Mouse (Mus musculus) lung, postnatal 0 days (tissue): Measurements from ENCODE around the gene Rpl41. TPM values are rescaled to one million over a fixed set of nuclear protein-coding genes. Genes with fewer than 3 reads are reported as not detected.
A peak's percentile ranks its signal among the peaks of the same experiment; 100 is the strongest.
"Not testable (repeated sequence)": the region's sequence is repeated elsewhere in the genome, so short reads cannot be mapped to it uniquely, and the experiment has no call there.

ENCODE experiments used
- ATAC-seq: fragments of 200-750 bp; cut with Nextera tagmentation; 2 replicates; pipeline ENCODE4 v1.8.0; 2017; ENCODE audit warnings: moderate library complexity
- DNase-seq: peaks from one replicate; pipeline ENCODE4 v3.0.0-alpha.2; 2016; ENCODE audit warnings: low spot score
- H3K27ac ChIP-seq: fragments of 300-500 bp; sonication (generic); 2 replicates; pipeline ENCODE4 v1.5.1; 2014; ENCODE audit warnings: antibody characterized with exemption, mild to moderate bottlenecking, low read length, mixed read lengths
- H3K27me3 ChIP-seq: fragments of 300-500 bp; sonication (generic); replicated peaks from 2 replicates; pipeline ENCODE4 v1.6.1; 2014; ENCODE audit warnings: low read length, mixed read lengths; ENCODE audit not compliant: insufficient read depth
- H3K36me3 ChIP-seq: fragments of 300-500 bp; sonication (generic); 2 replicates; pipeline ENCODE4 v1.6.1; 2014; ENCODE audit warnings: low read length, mixed read lengths; ENCODE audit not compliant: insufficient read depth
- H3K4me1 ChIP-seq: fragments of 300-500 bp; sonication (generic); 2 replicates; pipeline ENCODE4 v1.6.1; 2014; ENCODE audit warnings: antibody characterized with exemption, low read depth, low read length, mixed read lengths; ENCODE audit not compliant: insufficient read depth
- H3K4me2 ChIP-seq: fragments of 300-500 bp; sonication (generic); replicated peaks from 2 replicates; pipeline ENCODE4 v1.6.1; 2014; ENCODE audit warnings: low read depth, mild to moderate bottlenecking, low read length, moderate library complexity, mixed read lengths
- H3K4me3 ChIP-seq: fragments of 300-500 bp; sonication (generic); 2 replicates; pipeline ENCODE4 v1.5.1; 2014; ENCODE audit warnings: low read depth, low read length
- H3K9ac ChIP-seq: fragments of 300-500 bp; sonication (generic); replicated peaks from 2 replicates; pipeline ENCODE4 v1.6.1; 2014; ENCODE audit warnings: low read depth, mild to moderate bottlenecking
- H3K9me3 ChIP-seq: fragments of 300-500 bp; sonication (generic); 2 replicates; pipeline ENCODE4 v1.6.1; 2016; ENCODE audit warnings: low read length, mixed read lengths
- CTCF ChIP-seq: IDR thresholded peaks from 2 replicates; pipeline ENCODE4 v1.5.1; 2016; ENCODE audit warnings: antibody characterized with exemption, mild to moderate bottlenecking
- EP300 ChIP-seq: IDR thresholded peaks from 2 replicates; pipeline ENCODE4 v1.6.1; 2016; ENCODE audit warnings: antibody characterized with exemption, mild to moderate bottlenecking, control low read depth
- WGBS: fragments of 180-500 bp; shearing (Covaris S2); extraction: QIAGEN DNeasy Blood & Tissue Kit; methylation state at CpG from one replicate; pipeline ENCODE4 v1.1.7; 2014; 5-methylcytosine and 5-hydroxymethylcytosine counted together
- polyA plus RNA-seq: library from polyadenylated mRNA; unstranded; fragments of >200 nt; fragmentation: Nextera tagmentation; extraction: Ambion mirVana; gene quantifications from 2 replicates; pipeline ENCODE4 v1.2.1, GENCODE M21; 2015

Gene Rpl41
- polyA plus RNA-seq, 1 experiment from 2014 or later, result 3,267 TPM

GRCm38 (mm10) chr10:128565206-128565787 is 16.2 kb upstream of the Rpl41 start:
- H3K4me3 ChIP-seq, result peak overlapping the region; percentile 72
- peak overlapping the region; percentile 73 for H3K9ac ChIP-seq
- no peaks in the 10 kb centered on the region for H3K9me3 ChIP-seq
- 3% methylated on average over 37 of the region's 46 CpGs for WGBS
- H3K36me3 ChIP-seq, result peaks cover 4% of the 10 kb centered on the region
- peak overlapping the region; percentile 80 for H3K4me2 ChIP-seq
- ATAC-seq, result peak; percentile 7
- H3K27me3 ChIP-seq, result no peaks in the 10 kb centered on the region
- peak overlapping the region; percentile 88 for H3K27ac ChIP-seq
- peak; percentile 49 for DNase-seq
- TF ChIP-seq CTCF (no peak), EP300 (no peak)
- no peaks in the 10 kb centered on the region for H3K4me1 ChIP-seq

DNA sequence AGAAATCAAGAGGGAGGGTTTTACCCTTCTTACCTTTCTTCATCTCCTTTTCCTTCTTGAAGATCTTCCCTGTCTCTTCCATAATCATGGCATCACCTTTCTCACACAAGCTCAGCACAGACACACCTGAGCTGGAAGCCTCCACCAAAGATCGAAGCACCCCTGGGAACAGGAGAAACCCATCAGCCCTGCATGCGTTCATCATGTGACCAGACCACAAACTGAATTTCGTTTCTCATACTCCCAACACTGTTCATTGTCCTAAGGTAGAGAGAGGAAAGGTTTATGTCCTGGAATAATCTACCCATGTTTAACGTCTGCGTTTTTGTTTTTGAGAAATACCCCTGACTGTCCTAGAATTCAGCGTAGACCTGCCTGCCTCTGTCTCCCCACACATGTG is 14.4 kb upstream of the Rpl41 start:
- Histone ChIP-seq H3K9me3 (no peaks in the 10 kb centered on the region), H3K27ac (no peak overlapping the region), H3K9ac (no peak overlapping the region), H3K4me1 (no peaks in the 10 kb centered on the region), H3K36me3 (peaks cover 18% of the 10 kb centered on the region), H3K27me3 (no peaks in the 10 kb centered on the region), H3K4me3 (no peak overlapping the region), H3K4me2 (no peak overlapping the region)
- ATAC-seq (no peak), DNase-seq (no peak)
- no peak for TF ChIP-seq CTCF
- TF ChIP-seq EP300, result no peak
- 83% methylated on average over 6 of the region's 6 CpGs for WGBS

GRCm38 (mm10) chr10:128556963-128557362 is 7.9 kb upstream of the Rpl41 start:
- ATAC-seq (no peak), DNase-seq (no peak)
- Histone ChIP-seq H3K9me3 (no peaks in the 10 kb centered on the region), H3K36me3 (peaks cover 18% of the 10 kb centered on the region), H3K27ac (no peak overlapping the region), H3K4me2 (no peak overlapping the region), H3K27me3 (no peaks in the 10 kb centered on the region), H3K4me1 (no peaks in the 10 kb centered on the region), H3K4me3 (no peak overlapping the region), H3K9ac (no peak overlapping the region)
- WGBS, result 82% methylated on average over 6 of the region's 6 CpGs
- TF ChIP-seq EP300 (no peak), CTCF (no peak)

DNA sequence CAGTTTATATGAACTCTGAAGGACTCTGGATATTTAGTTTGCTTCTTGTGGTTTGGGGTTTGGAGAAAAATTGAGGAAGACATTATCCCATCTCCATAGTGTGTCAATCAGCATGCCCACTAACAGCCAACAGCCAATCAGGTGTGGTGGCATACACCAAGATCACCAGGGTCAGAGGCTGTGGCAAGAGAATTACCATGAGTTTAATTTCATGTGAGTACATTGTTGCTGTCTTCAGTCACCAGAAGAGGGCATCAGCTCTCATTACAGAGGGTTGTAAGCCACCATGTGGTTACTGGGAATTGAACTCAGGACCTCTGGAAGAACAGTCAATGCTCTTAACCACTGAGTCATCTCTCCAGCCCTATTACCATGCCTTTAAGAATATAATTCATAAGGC is 7.2 kb upstream of the Rpl41 start:
- no peak overlapping the region for H3K9ac ChIP-seq
- DNase-seq, result no peak
- H3K4me1 ChIP-seq, result no peaks in the 10 kb centered on the region
- H3K4me3 ChIP-seq, result no peak overlapping the region
- no peak overlapping the region for H3K4me2 ChIP-seq
- TF ChIP-seq EP300, result no peak
- TF ChIP-seq CTCF, result peak; percentile 48
- no peaks in the 10 kb centered on the region for H3K27me3 ChIP-seq
- no peak for ATAC-seq
- H3K9me3 ChIP-seq, result no peaks in the 10 kb centered on the region
- no peak overlapping the region for H3K27ac ChIP-seq
- peaks cover 18% of the 10 kb centered on the region for H3K36me3 ChIP-seq

- not testable (repeated sequence) for H3K27me3 ChIP-seq, H3K27ac ChIP-seq, H3K4me1 ChIP-seq, H3K9me3 ChIP-seq, H3K4me3 ChIP-seq, H3K4me2 ChIP-seq, ATAC-seq, DNase-seq, H3K9ac ChIP-seq
- WGBS, result 80% methylated on average over 1 of the region's 1 CpGs
- H3K36me3 ChIP-seq, result peaks cover 17% of the 10 kb centered on the region; the same call in 1 of the 2 replicates
Measured at GRCm38 (mm10) chr10:128555567-128555966, 6.5 kb upstream of the Rpl41 start.

DNA sequence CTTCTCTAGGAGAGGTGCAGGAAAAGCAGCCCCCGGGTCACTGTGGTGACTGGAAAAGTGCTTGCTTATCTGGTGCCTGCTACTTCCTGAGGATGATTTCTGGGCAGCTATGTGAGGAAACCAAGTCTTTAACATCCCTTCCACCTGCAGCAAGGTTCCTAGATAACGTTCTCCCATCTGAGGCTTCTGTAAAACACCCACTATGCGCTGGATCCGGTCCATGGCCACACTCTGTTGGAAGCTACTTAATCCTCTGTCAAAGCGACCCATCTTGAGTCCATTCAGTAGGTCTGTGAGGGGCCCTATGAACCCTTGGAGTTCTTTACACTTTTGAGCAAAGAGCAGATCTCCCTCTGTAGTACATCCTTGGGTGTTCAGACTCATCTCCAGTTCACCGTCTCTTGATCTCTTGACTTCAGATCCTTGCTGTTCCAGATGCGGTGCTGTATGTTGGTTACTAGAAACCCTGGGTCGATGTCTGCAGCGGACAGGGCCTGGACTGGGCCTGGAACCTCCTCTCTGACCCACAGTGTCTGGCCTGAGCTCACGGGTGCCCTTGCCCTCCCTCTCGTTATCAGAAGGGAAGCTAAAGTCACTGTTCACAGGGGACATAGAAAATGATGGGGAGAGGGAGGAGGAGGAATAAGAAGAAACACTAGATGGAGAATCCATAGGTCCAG is 1.2 kb upstream of the Rpl41 start:
- H3K9me3 ChIP-seq, H3K4me2 ChIP-seq, H3K4me1 ChIP-seq, H3K9ac ChIP-seq, DNase-seq, H3K27ac ChIP-seq, H3K27me3 ChIP-seq, ATAC-seq, H3K36me3 ChIP-seq, H3K4me3 ChIP-seq: not testable (repeated sequence)
- 90% methylated on average over 11 of the region's 11 CpGs for WGBS

DNA sequence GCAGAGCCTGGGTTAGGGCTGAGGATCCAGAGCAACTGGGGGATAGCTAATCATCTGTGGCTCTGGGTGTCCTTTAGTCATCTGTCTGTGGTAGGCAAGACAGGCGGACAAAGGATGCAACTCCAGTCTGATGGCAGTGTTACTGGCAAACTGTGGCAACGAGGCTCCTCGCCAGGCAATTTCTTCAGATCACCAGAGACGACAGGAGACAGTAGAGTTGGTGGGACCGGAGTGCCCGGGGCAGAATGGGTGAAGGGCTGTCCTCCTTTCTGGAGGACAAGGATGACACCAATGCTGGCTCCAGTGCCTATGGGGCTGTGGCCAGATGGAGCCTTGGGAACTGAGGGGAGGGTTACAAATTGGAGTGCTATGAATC is 565 bp upstream of the Rpl41 start:
- not testable (repeated sequence) for H3K9me3 ChIP-seq, H3K36me3 ChIP-seq, H3K27ac ChIP-seq, ATAC-seq, H3K4me2 ChIP-seq, DNase-seq, H3K27me3 ChIP-seq, H3K9ac ChIP-seq, H3K4me3 ChIP-seq, H3K4me1 ChIP-seq
- WGBS, result 66% methylated on average over 6 of the region's 6 CpGs

GRCm38 (mm10) chr10:128548051-128548791 is 884 bp downstream of the Rpl41 start:
- not testable (repeated sequence) for H3K27me3 ChIP-seq, H3K4me1 ChIP-seq, H3K9me3 ChIP-seq, ATAC-seq
- H3K4me3 ChIP-seq, result peak overlapping the region; percentile 66
- H3K4me2 ChIP-seq, result peak overlapping the region; percentile 60
- peaks cover 18% of the 10 kb centered on the region; the same call in 1 of the 2 replicates for H3K36me3 ChIP-seq
- 0% methylated on average over 20 of the region's 30 CpGs for WGBS
- peak; percentile 46 for DNase-seq
- H3K9ac ChIP-seq, result peak overlapping the region; percentile 87
- peak overlapping the region; percentile 96 for H3K27ac ChIP-seq
